In genomic region chr15:99083258-99083657, GRCm38 (mm10) we compare ENCODE assay signal across 10 mouse cellular contexts. TPM values are rescaled to one million over a fixed set of nuclear protein-coding genes. Genes with fewer than 3 reads are reported as not detected.
DNase-seq lines count a peak whose midpoint lies in the region; ATAC-seq and TF ChIP-seq lines count a peak whose summit lies in the region.
"Had no signal": no experiment of that assay in that cellular context is flagged by ENCODE, and none has a peak within 500 bp of the region (broad histone marks: within the 10 kb centered on the region; RNA-seq: fewer than 3 reads in every experiment).

No protein-coding gene starts in this region.

- no peaks in the 10 kb centered on the region; the same call in 1 of the 2 replicates for H3K27me3 ChIP-seq in cerebellum, adult 2 months (ENCODE audit: control insufficient read depth, insufficient read depth, low read length)

- H3K4me3 ChIP-seq in cerebellum, adult 2 months (replicated peaks; ENCODE audit: insufficient read depth, low read depth, low read length), result no peak overlapping the region

- peak; percentile 19 to 28 for DNase-seq in cerebellum, adult 2 months
- no peak for DNase-seq in cerebellum, adult 9-11 months
- DNase-seq in left cerebral cortex, postnatal 14 days (ENCODE audit: low spot score in 2 of 2), result peak; percentile 37 to 65
- no peak for DNase-seq in left cerebral cortex, adult 11 months (ENCODE audit: low spot score)
- peak; percentile 80 for DNase-seq in NIH3T3 (ENCODE audit: low read depth)
- DNase-seq in lung, postnatal 25 days (ENCODE audit: low spot score), result peak; percentile 37
- no peak for DNase-seq in ovary, adult 18-20 months (ENCODE audit: low spot score)

- TF ChIP-seq CTCF in cerebellum, adult 2 months (IDR thresholded peaks at IDR 0.05; ENCODE audit: borderline replicate concordance, insufficient read depth, low read depth, low read length), result peak; percentile 65; the same call in 1 of the 2 replicates

- intact Hi-C loops in left cerebral cortex, postnatal 14 days (cut with DNase I), result loop anchor here (10.0 kb wide), 1 partner anchor 112 kb away; no protein-coding TSS in a partner anchor

- no peaks in the 10 kb centered on the region for H3K4me1 ChIP-seq in cerebellum, adult 2 months (ENCODE audit: control insufficient read depth, insufficient read depth, low read length)

- no peak overlapping the region for H3K27ac ChIP-seq in cerebellum, adult 2 months (ENCODE audit: insufficient read depth, low read length)
- H3K27ac ChIP-seq: macrophage had no signal

- TF ChIP-seq POLR2A in cerebellum, adult 2 months (IDR thresholded peaks at IDR 0.05; ENCODE audit: borderline replicate concordance, insufficient read depth, low read length), result no peak

- peak; percentile 71 to 72 for ATAC-seq in hematopoietic stem cell, adult 5-6 weeks (replicated peaks in 1 of 2; ENCODE audit: insufficient read depth in 1 of 2, low FRiP score in 2 of 2, low TSS enrichment in 1 of 2, low read depth in 1 of 2, poor library complexity in 2 of 2, severe bottlenecking in 2 of 2)

- 65% methylated on average over 9 of the region's 9 CpGs for WGBS in cerebellum, adult 2 months

RNA-seq across cellular contexts. Expression of gene C1ql4, which starts 4.4 kb away (rescaled TPM):
- 1.3 and 1.6 TPM in 2 replicates for polyA plus RNA-seq in cerebellum, adult 2 months (2012; rRNA removed)
- not detected for total RNA-seq in left cerebral cortex, postnatal 14 days (2021)
- total RNA-seq in hematopoietic stem cell, adult 5-6 weeks (2017), result not detected in 2 replicates
- polyA plus RNA-seq: macrophage; stomach, embryonic 16.5 days had no signal

RNA-seq across cellular contexts. Expression of gene Troap, which starts 8.9 kb away (rescaled TPM):
- polyA plus RNA-seq in cerebellum, adult 2 months (2012; rRNA removed), result 0.07 and 0.22 TPM in 2 replicates
- 1 to 10 TPM; 1.0 to 1.1 TPM for total RNA-seq in left cerebral cortex, postnatal 14 days (2021)
- 13.4 and 15.9 TPM in 2 replicates for total RNA-seq in hematopoietic stem cell, adult 5-6 weeks (2017)

RNA-seq across cellular contexts. Expression of gene Dnajc22, which starts 9.7 kb away (rescaled TPM):
- polyA plus RNA-seq in cerebellum, adult 2 months (2012; rRNA removed), result 0.13 TPM in 1 of 2 replicates, not detected in the other
- total RNA-seq in left cerebral cortex, postnatal 14 days (2021), result not detected
- total RNA-seq in hematopoietic stem cell, adult 5-6 weeks (2017), result not detected in 2 replicates
- polyA plus RNA-seq: macrophage had no signal

RNA-seq across cellular contexts. Expression of gene Prph, which starts 28.3 kb away (rescaled TPM):
- 25.7 and 37.7 TPM in 2 replicates for polyA plus RNA-seq in cerebellum, adult 2 months (2012; rRNA removed)
- total RNA-seq in left cerebral cortex, postnatal 14 days (2021), result 1 to 10 TPM; 1.7 to 6.2 TPM
- not detected in 2 replicates for total RNA-seq in hematopoietic stem cell, adult 5-6 weeks (2017)

RNA-seq across cellular contexts. Expression of gene Spats2, which starts 42.5 kb away (rescaled TPM):
- 26.7 and 26.9 TPM in 2 replicates for polyA plus RNA-seq in cerebellum, adult 2 months (2012; rRNA removed)
- 10 to 100 TPM; 36.7 to 37.2 TPM for total RNA-seq in left cerebral cortex, postnatal 14 days (2021)
- total RNA-seq in hematopoietic stem cell, adult 5-6 weeks (2017), result 0.25 TPM in 1 of 2 replicates, not detected in the other

Comparison
In these comparisons a context has a peak if more than half of its experiments do, and no peak if none do; other contexts are left out.
1. DNase-seq: peak in cerebellum, adult 2 months (2 of 2), left cerebral cortex, postnatal 14 days (2 of 2), NIH3T3 (single experiment) and lung, postnatal 25 days (single experiment); none in cerebellum, adult 9-11 months (single experiment), left cerebral cortex, adult 11 months (single experiment) and ovary, adult 18-20 months (single experiment).